Mouse (Mus musculus): Measurements from ENCODE around the gene Fam193a. TPM values are rescaled to one million over a fixed set of nuclear protein-coding genes. Genes with fewer than 3 reads are reported as not detected.

The Fam193a gene
- polyA plus RNA-seq (2011; ENCODE audit: insufficient read length, low read depth, missing spikeins), result 32.9 and 39.7 TPM in 2 replicates

DNA sequence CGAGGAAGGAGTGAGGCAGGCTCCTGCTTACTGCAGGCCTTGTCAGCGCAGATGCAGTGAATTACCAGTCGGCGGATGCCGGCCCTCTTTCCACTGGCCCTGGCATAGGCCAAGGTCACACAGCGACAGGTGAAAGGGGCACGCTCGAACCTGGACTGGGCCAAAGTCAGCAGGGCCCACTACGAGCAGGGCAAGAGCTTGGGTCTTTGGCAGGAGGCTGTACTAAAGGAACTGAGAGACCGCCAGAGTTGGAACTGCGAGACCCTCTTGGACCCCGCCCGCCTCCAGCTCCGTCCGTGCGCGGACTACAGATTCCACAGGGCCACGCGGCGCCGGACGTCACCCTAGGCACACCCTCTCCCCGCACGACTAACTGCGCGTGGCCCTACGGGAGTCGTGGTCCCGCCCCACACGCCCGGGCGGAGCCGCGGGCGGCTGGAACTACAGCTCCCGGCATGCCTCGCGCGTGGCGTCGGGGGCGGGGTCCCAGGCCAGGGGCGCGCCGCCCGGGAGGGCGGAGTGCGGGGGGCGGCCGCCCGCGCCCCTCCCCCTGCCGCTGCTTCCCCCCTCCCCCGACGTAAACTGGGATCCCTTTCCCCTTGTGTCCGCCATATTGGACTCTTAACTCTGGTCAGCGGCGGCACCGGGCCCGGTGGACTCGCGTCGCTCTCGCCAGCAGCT lies at the start of gene Fam193a:
Gene Fam193a, plus strand, starts transcription at position 593 of the 681 bp plus-strand sequence.
- Histone ChIP-seq H3K4me3 (ENCODE audit: insufficient read depth, low read length) (peak within 1 kb of the TSS; percentile 99), H3K4me1 (ENCODE audit: control insufficient read depth, insufficient read depth, low read length) (0 out of 2 replicates have a peak, but pooled peaks cover 2% of the 10 kb centered on the region), H3K27ac (ENCODE audit: insufficient read depth, low read length) (peak within 1 kb of the TSS; percentile 5; the same call in 1 of the 2 replicates)
- TF ChIP-seq POLR2A (IDR thresholded peaks at IDR 0.05; ENCODE audit: low read depth, low read length) (peak; percentile 71), CTCF (IDR thresholded peaks at IDR 0.05; ENCODE audit: borderline replicate concordance, insufficient read depth, low read length) (no peak)

DNA sequence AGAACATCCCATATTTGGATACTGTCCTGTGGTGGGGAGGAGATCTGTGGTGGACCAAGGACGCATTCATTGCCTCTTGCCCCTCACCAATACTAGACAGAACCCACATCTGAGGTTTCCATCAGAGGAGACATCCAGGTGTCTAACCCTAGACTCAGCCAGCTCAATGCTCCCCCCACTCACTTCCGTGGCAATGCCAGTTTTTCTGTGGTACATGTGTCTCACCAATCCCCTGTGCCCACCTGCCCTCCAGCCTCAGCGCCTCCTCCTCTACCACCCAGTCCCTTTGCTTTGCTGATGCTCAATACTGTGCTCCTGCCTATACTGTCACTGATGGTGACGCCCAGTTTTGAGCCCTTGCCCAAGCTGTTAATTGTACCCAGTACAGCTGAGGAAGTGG lies 48.5 kb upstream of the Fam193a start:
- no peak overlapping the region for H3K27ac ChIP-seq (ENCODE audit: insufficient read depth, low read length)
- H3K4me3 ChIP-seq (ENCODE audit: insufficient read depth, low read length), result no peak overlapping the region
- TF ChIP-seq POLR2A (IDR thresholded peaks at IDR 0.05; ENCODE audit: low read depth, low read length) (no peak), CTCF (IDR thresholded peaks at IDR 0.05; ENCODE audit: borderline replicate concordance, insufficient read depth, low read length) (no peak)
- no peaks in the 10 kb centered on the region for H3K4me1 ChIP-seq (ENCODE audit: control insufficient read depth, insufficient read depth, low read length)

DNA sequence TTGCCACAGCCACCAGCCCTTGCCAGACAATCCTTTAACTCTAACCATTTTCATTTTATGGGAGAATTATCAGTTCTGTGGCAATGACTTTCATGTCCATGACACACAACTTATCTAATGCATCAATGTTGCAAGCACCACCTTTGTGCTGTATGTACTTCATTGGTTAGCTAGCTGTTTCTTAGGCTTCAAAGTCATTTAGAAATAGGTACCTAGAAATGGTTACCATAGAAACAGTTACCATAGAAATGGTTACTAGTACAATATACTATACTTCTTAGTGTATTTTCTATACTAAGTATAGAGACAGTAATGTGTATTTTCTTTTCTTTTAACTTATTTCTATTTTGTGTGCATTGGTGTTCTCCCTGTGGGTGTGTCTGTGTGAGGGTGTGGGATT lies 44.4 kb upstream of the Fam193a start:
- H3K4me1 ChIP-seq (ENCODE audit: control insufficient read depth, insufficient read depth, low read length), result no peaks in the 10 kb centered on the region
- TF ChIP-seq CTCF (IDR thresholded peaks at IDR 0.05; ENCODE audit: borderline replicate concordance, insufficient read depth, low read length), result no peak
- TF ChIP-seq POLR2A (IDR thresholded peaks at IDR 0.05; ENCODE audit: low read depth, low read length), result no peak
- no peak overlapping the region for H3K4me3 ChIP-seq (ENCODE audit: insufficient read depth, low read length)
- H3K27ac ChIP-seq (ENCODE audit: insufficient read depth, low read length), result no peak overlapping the region

DNA sequence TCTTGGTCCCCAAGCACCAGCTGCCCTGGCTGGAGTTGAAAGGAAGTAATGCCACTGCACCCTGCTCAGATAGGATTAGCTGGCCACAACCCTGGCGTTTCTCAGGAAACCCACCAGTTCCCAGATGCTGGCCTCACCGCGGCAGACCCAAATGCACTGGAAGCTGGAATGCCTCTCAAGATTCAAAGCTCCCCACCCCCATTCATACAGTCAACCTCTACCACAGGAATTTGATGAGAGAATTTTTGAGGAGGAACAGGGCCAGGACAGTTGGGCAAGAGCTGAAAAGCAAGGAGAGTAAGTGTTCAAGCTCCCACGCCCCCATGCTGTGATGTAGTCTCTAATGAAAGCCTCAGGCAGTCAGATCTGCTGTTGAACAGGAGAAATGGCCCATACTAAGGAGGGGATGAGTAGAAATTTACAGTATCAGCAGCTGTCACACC lies 43.5 kb upstream of the Fam193a start:
- Histone ChIP-seq H3K4me3 (ENCODE audit: insufficient read depth, low read length) (no peak overlapping the region), H3K4me1 (ENCODE audit: control insufficient read depth, insufficient read depth, low read length) (no peaks in the 10 kb centered on the region), H3K27ac (ENCODE audit: insufficient read depth, low read length) (peak overlapping the region; percentile 74)
- TF ChIP-seq POLR2A (IDR thresholded peaks at IDR 0.05; ENCODE audit: low read depth, low read length) (0 out of 2 replicates have a peak, but pooled peaks have one; percentile 33), CTCF (IDR thresholded peaks at IDR 0.05; ENCODE audit: borderline replicate concordance, insufficient read depth, low read length) (no peak)

DNA sequence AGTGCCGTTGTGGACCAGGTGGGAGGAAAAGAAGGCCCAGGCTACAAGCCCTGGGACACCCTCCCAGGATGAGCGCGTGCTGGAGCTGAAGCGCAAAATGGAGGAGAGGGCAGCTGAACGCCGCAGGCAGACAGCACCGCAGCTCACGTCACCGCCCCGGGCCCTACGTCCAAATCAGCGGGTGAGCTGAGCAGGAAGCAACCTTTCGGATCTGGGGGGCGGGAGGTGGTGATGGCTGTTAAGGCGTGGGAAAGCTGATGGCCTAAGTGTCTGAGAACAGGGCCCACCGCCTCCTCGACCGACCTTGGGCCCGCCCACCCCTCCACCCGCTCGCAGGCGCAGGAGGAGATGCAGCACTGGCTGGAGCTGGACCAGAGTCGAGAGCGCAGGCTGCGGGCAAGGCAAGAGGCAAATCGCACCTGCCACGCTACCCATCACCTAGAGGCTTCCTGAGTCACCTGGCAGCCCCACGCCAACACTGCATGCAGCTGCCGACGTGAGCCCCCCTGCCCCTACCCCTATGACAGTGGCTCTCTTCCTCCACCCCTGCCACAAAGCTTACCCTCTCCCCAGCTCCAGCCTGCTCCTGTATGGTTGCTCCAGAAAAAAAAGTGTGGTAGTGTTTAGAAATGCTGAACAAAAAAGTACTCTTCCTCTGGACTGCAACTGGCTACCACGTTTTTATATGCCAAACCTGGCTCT lies 42.7 kb upstream of the Fam193a start:
- Histone ChIP-seq H3K4me1 (ENCODE audit: control insufficient read depth, insufficient read depth, low read length) (no peaks in the 10 kb centered on the region), H3K4me3 (ENCODE audit: insufficient read depth, low read length) (no peak overlapping the region), H3K27ac (ENCODE audit: insufficient read depth, low read length) (peak overlapping the region; percentile 74)
- TF ChIP-seq CTCF (IDR thresholded peaks at IDR 0.05; ENCODE audit: borderline replicate concordance, insufficient read depth, low read length) (no peak), POLR2A (IDR thresholded peaks at IDR 0.05; ENCODE audit: low read depth, low read length) (no peak)

DNA sequence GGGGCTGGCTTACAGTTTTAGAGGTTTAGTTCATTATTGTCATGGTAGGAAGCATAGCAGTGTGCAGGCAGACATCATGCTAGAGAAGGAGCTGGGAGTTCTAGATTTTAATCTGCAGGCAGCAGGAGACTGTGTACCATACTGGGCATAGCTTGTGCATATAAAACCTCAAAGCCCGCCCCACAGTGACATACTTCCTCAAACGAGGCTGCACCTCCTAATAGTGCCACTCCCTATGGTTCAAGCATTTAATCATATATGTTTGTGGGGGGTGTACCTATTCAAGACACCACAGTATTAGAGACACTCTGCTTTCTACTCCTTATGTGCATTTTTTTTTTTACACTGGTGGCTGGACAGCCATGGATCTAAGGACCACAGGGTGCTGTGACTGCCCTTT lies 39.6 kb upstream of the Fam193a start:
- Histone ChIP-seq H3K27ac (ENCODE audit: insufficient read depth, low read length) (no peak overlapping the region), H3K4me3 (ENCODE audit: insufficient read depth, low read length) (no peak overlapping the region), H3K4me1 (ENCODE audit: control insufficient read depth, insufficient read depth, low read length) (no peaks in the 10 kb centered on the region)
- no peak for TF ChIP-seq CTCF (IDR thresholded peaks at IDR 0.05; ENCODE audit: borderline replicate concordance, insufficient read depth, low read length)
- no peak for TF ChIP-seq POLR2A (IDR thresholded peaks at IDR 0.05; ENCODE audit: low read depth, low read length)

DNA sequence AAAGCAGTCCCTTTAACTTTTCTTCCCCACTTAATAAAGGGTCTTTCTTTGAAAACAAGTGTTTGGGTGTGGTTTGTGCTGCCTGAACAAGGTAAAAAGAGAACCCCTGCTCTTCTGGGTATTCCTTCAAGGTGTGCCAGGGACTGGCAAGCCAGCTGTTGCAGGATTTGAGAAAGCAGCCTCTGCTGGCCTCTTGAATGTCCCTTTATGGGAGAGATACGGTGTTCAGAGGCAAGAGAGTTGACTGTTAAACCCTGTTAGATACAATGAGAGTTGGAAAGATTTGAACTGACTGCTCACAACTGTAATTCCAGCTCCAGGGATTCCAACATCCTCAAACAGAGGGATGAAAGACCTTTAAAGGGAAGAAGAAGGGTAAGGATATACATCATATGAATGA lies 35.7 kb upstream of the Fam193a start:
- H3K27ac ChIP-seq (ENCODE audit: insufficient read depth, low read length), result no peak overlapping the region
- TF ChIP-seq CTCF (IDR thresholded peaks at IDR 0.05; ENCODE audit: borderline replicate concordance, insufficient read depth, low read length) (no peak), POLR2A (IDR thresholded peaks at IDR 0.05; ENCODE audit: low read depth, low read length) (no peak)

DNA sequence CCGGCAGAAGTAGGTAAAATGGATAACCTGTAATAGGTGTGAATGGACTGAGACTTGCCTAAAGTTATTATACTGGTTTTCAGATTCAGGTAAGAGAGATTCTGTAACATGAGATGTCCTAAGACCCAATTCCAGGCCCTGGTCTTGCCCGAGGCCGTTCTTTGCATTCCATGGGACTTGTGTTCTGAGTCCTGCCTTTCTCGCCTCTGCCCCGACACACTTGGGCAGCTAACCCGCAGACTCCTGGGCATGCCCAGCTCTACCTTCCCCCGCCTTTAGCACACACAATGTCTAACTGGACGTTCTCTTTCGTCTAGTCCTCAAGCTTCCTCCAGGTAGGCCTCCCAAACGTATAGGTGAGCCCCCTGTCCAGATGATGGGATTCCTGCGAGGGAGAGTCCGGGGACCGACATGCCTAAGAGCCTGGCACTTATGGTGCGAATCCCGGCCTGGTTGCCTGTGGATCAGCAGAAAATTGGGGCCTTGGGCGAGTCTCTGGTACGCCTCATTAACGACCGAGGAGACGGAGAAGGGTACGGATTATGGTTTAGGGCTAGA lies 34.1 kb upstream of the Fam193a start:
- Histone ChIP-seq H3K4me1 (ENCODE audit: control insufficient read depth, insufficient read depth, low read length) (no peaks in the 10 kb centered on the region; the same call in 1 of the 2 replicates), H3K27ac (ENCODE audit: insufficient read depth, low read length) (peak overlapping the region; percentile 77), H3K4me3 (ENCODE audit: insufficient read depth, low read length) (peak overlapping the region; percentile 66)
- no peak; the same call in 1 of the 2 replicates for TF ChIP-seq POLR2A (IDR thresholded peaks at IDR 0.05; ENCODE audit: low read depth, low read length)
- no peak for TF ChIP-seq CTCF (IDR thresholded peaks at IDR 0.05; ENCODE audit: borderline replicate concordance, insufficient read depth, low read length)

More for the DNA sequence above, 35.7 kb upstream of the Fam193a start:
- no peak overlapping the region for H3K4me3 ChIP-seq (ENCODE audit: insufficient read depth, low read length)
- H3K4me1 ChIP-seq (ENCODE audit: control insufficient read depth, insufficient read depth, low read length), result no peaks in the 10 kb centered on the region; the same call in 1 of the 2 replicates

DNA sequence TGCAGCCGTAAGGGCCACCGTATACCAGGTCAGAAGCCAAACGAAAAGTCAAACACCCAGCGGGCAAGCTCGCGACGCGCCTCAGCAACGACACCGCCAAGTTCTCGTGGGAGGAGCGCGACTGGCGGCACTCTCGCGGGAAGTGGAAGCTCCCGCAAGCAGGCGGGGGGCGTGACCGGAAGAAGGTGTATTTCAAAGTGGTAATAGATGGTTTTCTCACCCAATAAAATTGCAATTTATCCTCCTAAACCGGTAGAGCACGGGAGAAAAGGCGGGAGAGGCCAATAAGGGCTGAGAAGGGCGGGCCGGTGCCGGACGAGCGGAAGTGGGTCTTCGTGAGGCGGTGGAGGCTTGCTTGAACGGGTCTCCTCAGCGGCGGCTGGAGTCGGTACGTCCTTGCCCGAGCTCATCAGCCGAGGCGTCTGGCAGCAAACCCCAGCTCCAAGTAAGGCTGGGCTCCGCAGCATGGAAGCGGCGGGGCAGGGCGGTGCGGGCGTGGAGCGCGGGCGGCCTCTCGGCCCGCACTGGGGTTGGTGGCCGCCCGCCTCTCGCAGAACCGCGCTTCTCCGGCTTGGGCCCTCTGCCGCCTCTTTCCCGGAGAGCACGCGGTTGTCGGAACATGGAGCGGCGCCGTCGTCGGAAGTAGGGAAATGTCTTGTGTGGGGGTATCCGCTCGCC lies 33.5 kb upstream of the Fam193a start, which contains the start of gene Rnf4:
Gene Rnf4, plus strand, starts transcription at position 193 of the 678 bp plus-strand sequence.
- Histone ChIP-seq H3K4me3 (ENCODE audit: insufficient read depth, low read length) (peak within 1 kb of the TSS; percentile 92), H3K4me1 (ENCODE audit: control insufficient read depth, insufficient read depth, low read length) (no peaks in the 10 kb centered on the region; the same call in 1 of the 2 replicates), H3K27ac (ENCODE audit: insufficient read depth, low read length) (peak within 1 kb of the TSS; percentile 90)
- no peak for TF ChIP-seq CTCF (IDR thresholded peaks at IDR 0.05; ENCODE audit: borderline replicate concordance, insufficient read depth, low read length)
- TF ChIP-seq POLR2A (IDR thresholded peaks at IDR 0.05; ENCODE audit: low read depth, low read length), result peak; percentile 98

Measured in embryonic fibroblast, embryonic 13.5 days (primary cell).